Mouse (Mus musculus): ENCODE data around the gene Samd4b.

GRCm38 (mm10) chr7:28361647-28362341 is 236.2 kb downstream of the Samd4b start:
- no peak for TF ChIP-seq GATA1 (IDR thresholded peaks at IDR 0.05; ENCODE audit: low read length)
- TF ChIP-seq TAL1 (IDR thresholded peaks at IDR 0.05; ENCODE audit: low read length), result no peak
